Mouse (Mus musculus) neural tube, embryonic 14.5 days (tissue): ENCODE data around the gene Exoc3l2. TPM values are rescaled to one million over a fixed set of nuclear protein-coding genes. Genes with fewer than 3 reads are reported as not detected.

Source experiments
- ATAC-seq: fragments of 200-750 bp; cut with Nextera tagmentation; 2 replicates; pipeline ENCODE4 v1.8.0; 2017; ENCODE audit warnings: low read depth, mild to moderate bottlenecking, moderate TSS enrichment, moderate library complexity
- H3K27ac ChIP-seq: fragments of 300-500 bp; sonication (generic); 2 replicates; pipeline ENCODE4 v1.5.1; 2014; ENCODE audit warnings: low read depth, mild to moderate bottlenecking, control low read depth, low read length, moderate library complexity, mixed read lengths
- H3K27me3 ChIP-seq: fragments of 300-500 bp; sonication (generic); 2 replicates; pipeline ENCODE4 v1.6.1; 2014; ENCODE audit warnings: low read length; ENCODE audit not compliant: control insufficient read depth, insufficient read depth
- H3K36me3 ChIP-seq: fragments of 300-500 bp; sonication (generic); 2 replicates; pipeline ENCODE4 v1.6.1; 2014; ENCODE audit warnings: low read length, mixed read lengths; ENCODE audit not compliant: control insufficient read depth, insufficient read depth
- H3K4me1 ChIP-seq: fragments of 300-500 bp; sonication (generic); 2 replicates; pipeline ENCODE4 v1.6.1; 2014; ENCODE audit warnings: low read length; ENCODE audit not compliant: control insufficient read depth, insufficient read depth
- H3K4me2 ChIP-seq: fragments of 300-500 bp; sonication (generic); 2 replicates; pipeline ENCODE4 v1.6.1; 2014; ENCODE audit warnings: mild to moderate bottlenecking, low read depth, low read length, control low read depth
- H3K4me3 ChIP-seq: fragments of 300-500 bp; sonication (generic); 2 replicates; pipeline ENCODE4 v1.5.1; 2014; ENCODE audit warnings: low read depth, low read length, control low read depth, mixed read lengths
- H3K9ac ChIP-seq: fragments of 300-500 bp; sonication (generic); replicated peaks from 2 replicates; pipeline ENCODE4 v1.6.1; 2014; ENCODE audit warnings: low read depth, mild to moderate bottlenecking, control low read depth, low read length, mixed read lengths
- H3K9me3 ChIP-seq: fragments of 300-500 bp; sonication (generic); 2 replicates; pipeline ENCODE4 v1.6.1; 2016; ENCODE audit warnings: low read length; ENCODE audit not compliant: control insufficient read depth
- WGBS: fragments of 180-500 bp; shearing (Covaris S2); extraction: QIAGEN DNeasy Blood & Tissue Kit; methylation state at CpG from one replicate; pipeline ENCODE4 v1.1.7; 2014; 5-methylcytosine and 5-hydroxymethylcytosine counted together
- polyA plus RNA-seq: library from polyadenylated mRNA; unstranded; fragments of >200 nt; fragmentation: Nextera tagmentation; extraction: Ambion mirVana; gene quantifications from 2 replicates; pipeline ENCODE4 v1.2.1, GENCODE M21; 2014

The Exoc3l2 gene
- polyA plus RNA-seq, result 0.71 TPM in 2 replicates

DNA sequence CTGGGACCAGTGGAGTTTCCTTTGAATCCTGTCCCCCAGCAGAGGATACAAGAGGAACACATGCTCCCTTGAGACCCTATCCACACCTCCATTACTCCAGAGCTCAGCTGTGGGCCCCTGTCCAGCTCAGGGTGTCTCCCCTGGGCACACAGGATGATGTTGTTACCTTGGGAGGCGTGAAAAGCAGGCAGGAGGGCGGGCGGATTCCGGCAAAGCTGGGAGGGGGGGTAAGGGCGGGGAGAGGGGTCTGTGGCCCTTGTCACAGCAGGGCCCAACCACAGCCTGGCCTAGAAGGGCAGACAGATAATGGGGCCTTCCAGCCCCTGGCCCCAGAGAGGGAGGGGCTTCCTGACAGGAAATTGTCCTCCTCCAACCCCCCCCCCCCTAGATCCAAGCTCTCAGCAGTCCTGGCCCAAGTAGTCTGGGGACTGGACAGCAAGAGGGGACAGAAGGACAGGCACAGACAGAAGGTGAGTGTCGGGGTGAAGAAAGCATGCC, at the start of gene Exoc3l2:
Gene Exoc3l2, plus strand, starts transcription at position 448 of the 498 bp plus-strand sequence.
- no peaks in the 10 kb centered on the region for H3K9me3 ChIP-seq
- H3K36me3 ChIP-seq, result no peaks in the 10 kb centered on the region
- peaks cover 4% of the 10 kb centered on the region; the same call in 1 of the 2 replicates for H3K4me1 ChIP-seq
- H3K27me3 ChIP-seq, result no peaks in the 10 kb centered on the region
- WGBS, result 15% methylated on average over 6 of the region's 6 CpGs
- ATAC-seq, result no peak
- no peak within 1 kb of the TSS for H3K4me2 ChIP-seq
- H3K9ac ChIP-seq, result no peak within 1 kb of the TSS
- H3K4me3 ChIP-seq, result no peak within 1 kb of the TSS
- H3K27ac ChIP-seq, result no peak within 1 kb of the TSS

DNA sequence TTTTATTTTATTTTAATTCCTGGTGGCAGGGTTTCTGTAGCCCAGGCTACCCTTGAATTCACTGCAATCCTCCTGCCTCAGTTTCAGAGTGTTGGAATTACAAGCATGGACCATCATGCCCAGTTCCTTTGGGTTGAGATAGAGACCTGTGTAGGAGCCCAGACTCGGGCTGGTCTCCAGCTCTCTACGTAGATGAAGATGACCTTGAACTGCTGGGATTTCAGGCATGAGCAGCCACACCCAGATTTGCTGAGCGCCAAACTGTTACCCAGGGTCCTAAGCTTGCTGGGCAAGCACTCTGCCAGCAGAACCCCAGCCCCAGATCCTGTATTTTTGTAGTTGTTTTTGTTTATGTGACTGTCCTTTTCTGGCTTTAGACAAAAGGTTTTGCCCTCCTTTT, 49.6 kb upstream of the Exoc3l2 start:
- 87% methylated on average over 3 of the region's 3 CpGs for WGBS

DNA sequence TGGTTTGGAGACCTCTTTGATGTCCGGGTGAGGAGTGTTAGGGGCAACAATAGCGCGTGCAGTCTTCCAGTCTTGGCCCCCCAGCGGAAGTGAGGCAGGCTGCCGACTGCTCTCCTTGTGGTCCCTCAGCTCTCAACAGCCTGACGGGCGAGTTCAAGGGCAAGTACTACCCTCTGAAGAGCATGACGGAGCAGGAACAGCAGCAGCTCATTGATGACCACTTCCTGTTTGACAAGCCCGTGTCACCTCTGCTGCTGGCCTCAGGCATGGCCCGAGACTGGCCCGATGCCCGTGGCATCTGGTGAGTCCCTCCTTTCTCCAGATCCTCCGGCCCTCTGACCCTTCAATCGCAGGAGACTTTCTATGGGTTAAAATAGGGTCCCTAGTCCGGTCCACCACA, 46.5 kb upstream of the Exoc3l2 start:
- H3K27me3 ChIP-seq, result peaks cover 16% of the 10 kb centered on the region
- H3K9ac ChIP-seq, result no peak overlapping the region
- ATAC-seq, result no peak
- no peaks in the 10 kb centered on the region for H3K4me1 ChIP-seq
- no peaks in the 10 kb centered on the region for H3K36me3 ChIP-seq
- WGBS, result 76% methylated on average over 15 of the region's 15 CpGs
- no peak overlapping the region for H3K27ac ChIP-seq
- no peaks in the 10 kb centered on the region for H3K9me3 ChIP-seq
- H3K4me3 ChIP-seq, result no peak overlapping the region
- no peak overlapping the region for H3K4me2 ChIP-seq

More for the DNA sequence above, 49.6 kb upstream of the Exoc3l2 start:
- Histone ChIP-seq H3K27me3 (no peaks in the 10 kb centered on the region), H3K36me3 (no peaks in the 10 kb centered on the region), H3K27ac (no peak overlapping the region), H3K4me1 (no peaks in the 10 kb centered on the region), H3K4me3 (no peak overlapping the region), H3K9ac (no peak overlapping the region), H3K9me3 (no peaks in the 10 kb centered on the region), H3K4me2 (no peak overlapping the region)
- ATAC-seq, result no peak

DNA sequence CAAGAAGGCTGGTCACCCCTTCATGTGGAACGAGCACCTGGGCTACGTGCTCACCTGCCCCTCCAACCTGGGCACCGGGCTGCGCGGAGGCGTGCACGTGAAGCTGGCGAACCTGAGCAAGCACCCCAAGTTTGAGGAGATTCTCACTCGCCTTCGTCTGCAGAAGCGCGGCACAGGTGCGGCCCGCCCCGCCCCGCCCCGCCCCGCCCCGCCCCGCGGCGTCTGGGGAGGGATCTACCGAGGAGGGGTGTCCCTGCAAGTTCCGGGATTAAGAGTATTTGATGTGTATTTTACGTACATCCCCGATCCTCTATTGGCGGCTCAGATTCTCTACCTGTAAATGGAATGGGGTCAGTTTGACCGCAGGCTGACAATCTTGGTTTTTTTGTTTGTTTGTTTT, 43.0 kb upstream of the Exoc3l2 start:
- no peak overlapping the region for H3K4me2 ChIP-seq

DNA sequence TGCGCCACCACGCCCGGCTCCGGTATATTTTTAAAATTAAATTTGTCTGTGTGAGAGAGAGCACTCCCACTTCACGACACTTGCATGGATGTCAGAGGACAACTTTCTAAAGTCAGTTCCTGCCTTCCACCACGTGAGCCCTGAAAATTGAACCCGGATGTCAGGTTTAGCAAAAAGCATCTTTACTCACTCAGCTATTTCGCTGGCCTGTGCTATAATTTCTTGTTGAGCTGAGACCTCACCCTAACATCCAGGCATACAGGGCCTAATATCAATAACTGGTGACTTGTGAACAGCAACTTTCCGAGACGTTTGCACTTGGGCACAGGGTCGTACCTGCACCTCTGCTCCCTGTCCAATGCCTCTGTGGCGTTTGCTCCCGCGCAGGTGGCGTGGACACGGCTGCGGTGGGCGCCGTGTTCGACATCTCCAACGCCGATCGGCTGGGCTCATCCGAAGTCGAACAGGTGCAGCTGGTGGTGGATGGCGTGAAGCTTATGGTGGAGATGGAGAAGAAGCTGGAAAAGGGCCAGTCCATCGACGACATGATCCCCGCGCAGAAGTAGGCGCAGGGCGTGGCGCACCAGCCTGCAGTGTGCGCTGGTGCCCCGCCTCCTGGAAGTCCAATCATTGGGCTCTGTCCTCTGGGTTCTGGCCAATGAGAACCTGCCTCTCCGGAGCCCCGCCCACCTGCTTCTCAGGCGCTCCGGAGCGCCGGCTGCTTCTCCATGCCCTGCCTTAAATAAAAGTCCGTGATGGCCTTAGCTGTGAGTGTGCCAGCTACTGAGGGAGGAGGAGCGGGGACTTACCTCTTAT, 42.1 kb upstream of the Exoc3l2 start:
- Histone ChIP-seq H3K9ac (peak overlapping the region; percentile 42), H3K4me1 (no peaks in the 10 kb centered on the region), H3K27ac (no peak overlapping the region), H3K4me3 (peak overlapping the region; percentile 34), H3K9me3 (no peaks in the 10 kb centered on the region), H3K36me3 (peaks cover 12% of the 10 kb centered on the region), H3K4me2 (peak overlapping the region; percentile 71), H3K27me3 (peaks cover 16% of the 10 kb centered on the region)
- WGBS, result 13% methylated on average over 43 of the region's 43 CpGs
- peak; percentile 98 for ATAC-seq

More for the DNA sequence above, 43.0 kb upstream of the Exoc3l2 start:
- Histone ChIP-seq H3K36me3 (peaks cover 4% of the 10 kb centered on the region; the same call in 1 of the 2 replicates), H3K4me3 (no peak overlapping the region), H3K9ac (no peak overlapping the region), H3K27ac (no peak overlapping the region), H3K4me1 (no peaks in the 10 kb centered on the region), H3K9me3 (no peaks in the 10 kb centered on the region), H3K27me3 (peaks cover 16% of the 10 kb centered on the region)
- ATAC-seq, result no peak
- WGBS, result 7% methylated on average over 28 of the region's 28 CpGs

DNA sequence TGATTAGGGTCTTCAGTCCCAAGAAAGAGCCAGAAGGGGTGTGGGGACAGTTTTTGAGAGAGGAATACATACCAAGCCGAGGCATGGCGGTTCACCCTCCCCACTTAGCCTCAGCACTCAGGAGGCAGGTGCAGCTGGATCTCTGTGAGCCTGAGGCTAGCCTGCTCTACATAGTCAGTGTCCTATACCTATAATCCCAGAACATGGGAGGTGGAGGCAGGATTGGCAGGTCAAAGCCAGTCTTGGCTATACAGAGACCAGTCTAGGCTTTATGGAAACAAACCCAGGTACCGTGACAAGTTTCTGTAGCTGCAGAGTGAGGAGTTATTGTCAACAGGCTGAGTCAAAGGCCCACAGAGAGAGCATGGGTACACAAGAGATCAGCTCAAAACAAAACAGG, 40.0 kb upstream of the Exoc3l2 start:
- H3K9ac ChIP-seq, result no peak overlapping the region
- H3K36me3 ChIP-seq, result peaks cover 26% of the 10 kb centered on the region
- H3K27me3 ChIP-seq, result peaks cover 16% of the 10 kb centered on the region
- H3K9me3 ChIP-seq, result no peaks in the 10 kb centered on the region
- WGBS, result 90% methylated on average over 3 of the region's 3 CpGs
- no peak overlapping the region for H3K4me3 ChIP-seq
- ATAC-seq, result no peak
- H3K4me2 ChIP-seq, result no peak overlapping the region
- H3K4me1 ChIP-seq, result no peaks in the 10 kb centered on the region
- H3K27ac ChIP-seq, result no peak overlapping the region

DNA sequence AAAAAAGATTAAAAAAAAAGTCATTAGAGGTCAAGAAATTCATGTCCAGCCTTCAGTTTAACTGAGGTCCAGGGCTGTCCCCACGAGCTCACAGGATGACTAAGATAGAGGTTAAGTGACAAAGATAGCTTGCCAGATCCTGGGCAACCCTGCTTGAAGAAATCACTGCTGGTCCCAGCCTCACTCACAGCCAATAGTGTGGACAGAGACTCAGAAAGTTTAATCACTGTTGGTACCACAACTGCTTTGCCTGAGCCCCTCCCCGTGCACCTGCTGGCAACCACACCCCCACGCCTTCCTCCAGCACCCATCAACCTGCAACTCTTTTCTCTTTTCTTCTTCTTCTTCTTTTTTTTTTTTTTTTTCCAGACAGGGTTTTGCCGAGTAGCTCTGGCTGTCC, 39.1 kb upstream of the Exoc3l2 start:
- Histone ChIP-seq H3K4me2 (no peak overlapping the region), H3K36me3 (peaks cover 32% of the 10 kb centered on the region), H3K27me3 (peaks cover 15% of the 10 kb centered on the region), H3K4me3 (no peak overlapping the region), H3K9ac (no peak overlapping the region), H3K27ac (no peak overlapping the region), H3K4me1 (no peaks in the 10 kb centered on the region), H3K9me3 (no peaks in the 10 kb centered on the region)
- 76% methylated on average over 4 of the region's 4 CpGs for WGBS
- no peak for ATAC-seq

DNA sequence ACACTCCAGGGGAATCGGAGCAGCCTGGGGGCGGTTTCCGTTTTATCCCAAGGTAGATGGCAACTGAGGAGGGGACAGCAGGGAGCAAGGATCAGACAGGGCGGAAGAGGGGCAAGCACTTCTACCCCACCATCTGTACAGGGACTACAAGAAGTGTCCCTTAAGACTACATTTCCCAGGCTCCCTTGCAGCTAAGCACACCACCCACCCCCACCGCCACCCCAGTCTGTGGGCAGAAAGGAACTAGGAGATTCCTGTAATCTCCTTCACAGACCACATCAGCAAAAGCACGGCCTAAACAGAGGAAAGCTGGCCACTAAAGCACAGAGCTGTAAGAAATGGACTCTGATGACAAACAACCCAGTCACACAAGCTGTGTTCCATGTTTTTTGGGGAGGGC, 36.8 kb upstream of the Exoc3l2 start:
- Histone ChIP-seq H3K9ac (no peak overlapping the region), H3K27ac (no peak overlapping the region), H3K36me3 (peaks cover 47% of the 10 kb centered on the region), H3K27me3 (no peaks in the 10 kb centered on the region), H3K9me3 (no peaks in the 10 kb centered on the region), H3K4me2 (no peak overlapping the region), H3K4me1 (no peaks in the 10 kb centered on the region), H3K4me3 (no peak overlapping the region)
- no peak for ATAC-seq
- 74% methylated on average over 6 of the region's 6 CpGs for WGBS

DNA sequence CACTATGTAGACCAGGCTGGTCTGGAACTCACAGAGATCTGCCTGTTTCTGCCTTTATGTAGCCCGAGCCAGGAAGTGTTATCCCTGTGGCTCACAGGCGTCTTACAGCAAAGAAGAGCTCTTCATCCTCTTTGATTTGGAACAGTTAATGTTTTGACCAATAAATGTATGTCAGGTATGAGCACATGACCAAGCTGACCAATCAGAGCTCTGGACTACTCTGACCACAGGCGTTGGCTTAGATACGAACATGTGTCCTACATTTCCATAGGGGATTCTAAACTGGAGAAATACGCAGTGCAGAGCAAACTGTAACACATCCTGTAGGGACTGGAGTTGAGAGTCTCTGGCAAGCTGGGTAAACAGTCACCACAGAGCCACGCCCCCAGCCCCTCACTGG, 36.2 kb upstream of the Exoc3l2 start:
- Histone ChIP-seq H3K36me3 (peaks cover 52% of the 10 kb centered on the region), H3K4me1 (no peaks in the 10 kb centered on the region), H3K9me3 (no peaks in the 10 kb centered on the region), H3K27me3 (no peaks in the 10 kb centered on the region), H3K27ac (no peak overlapping the region), H3K4me2 (no peak overlapping the region), H3K9ac (no peak overlapping the region), H3K4me3 (no peak overlapping the region)
- 90% methylated on average over 6 of the region's 6 CpGs for WGBS
- ATAC-seq, result no peak
